Mouse (Mus musculus): ENCODE data around the gene Lingo2. TPM values are rescaled to one million over a fixed set of nuclear protein-coding genes. Genes with fewer than 3 reads are reported as not detected.

The Lingo2 gene
- polyA plus RNA-seq, 1 experiment, result 0.12 TPM

- TF ChIP-seq POLR2A (IDR thresholded peaks at IDR 0.05; ENCODE audit: control insufficient read depth, low read depth, low read length) (no peak), CTCF (IDR thresholded peaks at IDR 0.05; ENCODE audit: control insufficient read depth, insufficient read depth, insufficient replicate concordance, low read depth, low read length) (no peak)
- no peaks in the 10 kb centered on the region for H3K4me1 ChIP-seq (ENCODE audit: control insufficient read depth, insufficient read depth, low read length)
- no peak overlapping the region for H3K4me3 ChIP-seq (ENCODE audit: control insufficient read depth, low read depth, low read length)
- H3K27ac ChIP-seq (ENCODE audit: control insufficient read depth, insufficient read depth, low read depth, low read length), result no peak overlapping the region
- no peaks in the 10 kb centered on the region for H3K36me3 ChIP-seq (ENCODE audit: control insufficient read depth, insufficient read depth, low read length)
- no peaks in the 10 kb centered on the region for H3K27me3 ChIP-seq (ENCODE audit: control insufficient read depth, insufficient read depth, low read length)
Observed at GRCm38 (mm10) chr4:36560997-36561396, 390.6 kb downstream of the Lingo2 start.

DNA sequence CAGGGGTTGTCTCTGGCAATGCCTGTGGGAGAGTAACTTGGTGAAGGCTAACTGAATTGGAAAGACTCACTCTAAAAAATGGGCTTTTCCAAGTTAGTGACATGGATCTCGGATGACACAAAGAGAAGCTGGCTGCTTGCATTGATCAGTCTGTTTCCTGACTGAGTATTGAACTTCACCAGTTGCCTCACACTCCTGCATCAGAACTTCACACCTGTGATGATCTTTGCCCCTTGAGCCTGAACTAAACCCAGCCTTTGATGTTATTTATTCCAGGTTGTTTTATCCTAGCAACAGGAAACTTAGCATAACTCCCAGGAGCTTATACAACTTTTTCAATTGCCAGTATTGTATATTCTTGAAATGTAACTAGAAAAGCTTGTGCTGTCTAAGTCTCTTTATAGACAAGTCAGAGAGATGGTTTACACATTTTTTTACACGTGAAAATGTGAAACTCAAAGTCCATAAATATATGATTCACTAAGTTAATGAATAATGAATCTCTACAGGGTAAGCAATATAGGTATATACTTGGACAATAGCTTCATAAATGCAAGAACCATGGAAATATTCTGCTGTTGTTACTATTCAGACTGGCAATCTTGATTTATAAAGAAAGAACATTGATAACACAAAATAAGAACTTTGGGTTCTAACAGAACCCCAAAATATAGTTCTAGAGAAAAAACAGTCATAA lies 410.7 kb downstream of the Lingo2 start:
- TF ChIP-seq POLR2A (IDR thresholded peaks at IDR 0.05; ENCODE audit: control insufficient read depth, low read depth, low read length) (no peak), CTCF (IDR thresholded peaks at IDR 0.05; ENCODE audit: control insufficient read depth, insufficient read depth, insufficient replicate concordance, low read depth, low read length) (no peak)
- no peak overlapping the region for H3K4me3 ChIP-seq (ENCODE audit: control insufficient read depth, low read depth, low read length)
- no peaks in the 10 kb centered on the region for H3K4me1 ChIP-seq (ENCODE audit: control insufficient read depth, insufficient read depth, low read length)
- no peak overlapping the region for H3K27ac ChIP-seq (ENCODE audit: control insufficient read depth, insufficient read depth, low read depth, low read length)
- no peaks in the 10 kb centered on the region for H3K27me3 ChIP-seq (ENCODE audit: control insufficient read depth, insufficient read depth, low read length)
- H3K36me3 ChIP-seq (ENCODE audit: control insufficient read depth, insufficient read depth, low read length), result no peaks in the 10 kb centered on the region

GRCm38 (mm10) chr4:36533895-36534294 lies 417.7 kb downstream of the Lingo2 start:
- TF ChIP-seq CTCF (IDR thresholded peaks at IDR 0.05; ENCODE audit: control insufficient read depth, insufficient read depth, insufficient replicate concordance, low read depth, low read length), result no peak
- TF ChIP-seq POLR2A (IDR thresholded peaks at IDR 0.05; ENCODE audit: control insufficient read depth, low read depth, low read length), result no peak

GRCm38 (mm10) chr4:36490255-36490654 lies 461.3 kb downstream of the Lingo2 start:
- TF ChIP-seq POLR2A (IDR thresholded peaks at IDR 0.05; ENCODE audit: control insufficient read depth, low read depth, low read length) (no peak), CTCF (IDR thresholded peaks at IDR 0.05; ENCODE audit: control insufficient read depth, insufficient read depth, insufficient replicate concordance, low read depth, low read length) (no peak)
- Histone ChIP-seq H3K27me3 (ENCODE audit: control insufficient read depth, insufficient read depth, low read length) (no peaks in the 10 kb centered on the region), H3K27ac (ENCODE audit: control insufficient read depth, insufficient read depth, low read depth, low read length) (no peak overlapping the region), H3K4me3 (ENCODE audit: control insufficient read depth, low read depth, low read length) (no peak overlapping the region), H3K36me3 (ENCODE audit: control insufficient read depth, insufficient read depth, low read length) (no peaks in the 10 kb centered on the region), H3K4me1 (ENCODE audit: control insufficient read depth, insufficient read depth, low read length) (no peaks in the 10 kb centered on the region)

More at GRCm38 (mm10) chr4:36533895-36534294, 417.7 kb downstream of the Lingo2 start:
- no peak overlapping the region for H3K4me3 ChIP-seq (ENCODE audit: control insufficient read depth, low read depth, low read length)
- no peaks in the 10 kb centered on the region for H3K27me3 ChIP-seq (ENCODE audit: control insufficient read depth, insufficient read depth, low read length)
- H3K36me3 ChIP-seq (ENCODE audit: control insufficient read depth, insufficient read depth, low read length), result no peaks in the 10 kb centered on the region
- no peak overlapping the region for H3K27ac ChIP-seq (ENCODE audit: control insufficient read depth, insufficient read depth, low read depth, low read length)
- no peaks in the 10 kb centered on the region for H3K4me1 ChIP-seq (ENCODE audit: control insufficient read depth, insufficient read depth, low read length)

DNA sequence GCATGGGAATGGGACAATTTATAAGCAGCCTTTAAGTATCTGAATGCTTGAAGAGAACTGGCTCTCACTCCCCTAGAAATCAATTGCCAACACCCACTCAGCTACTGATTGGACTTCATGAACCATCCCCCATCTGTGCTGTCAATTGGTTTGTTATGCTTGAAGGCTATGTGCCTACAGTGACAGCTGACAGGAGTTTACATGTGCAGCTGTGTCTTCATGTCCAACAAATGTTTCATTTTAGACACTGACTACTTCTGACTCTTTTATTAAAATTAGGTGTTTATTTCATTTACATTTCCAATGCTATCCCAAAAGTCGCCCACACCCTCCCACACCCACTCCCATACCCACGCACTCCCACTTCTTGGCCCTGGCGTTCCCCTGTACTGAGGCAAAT lies 516.3 kb downstream of the Lingo2 start:
- Histone ChIP-seq H3K27ac (ENCODE audit: control insufficient read depth, insufficient read depth, low read depth, low read length) (no peak overlapping the region), H3K36me3 (ENCODE audit: control insufficient read depth, insufficient read depth, low read length) (no peaks in the 10 kb centered on the region), H3K27me3 (ENCODE audit: control insufficient read depth, insufficient read depth, low read length) (no peaks in the 10 kb centered on the region), H3K4me1 (ENCODE audit: control insufficient read depth, insufficient read depth, low read length) (no peaks in the 10 kb centered on the region), H3K4me3 (ENCODE audit: control insufficient read depth, low read depth, low read length) (no peak overlapping the region)
- TF ChIP-seq POLR2A (IDR thresholded peaks at IDR 0.05; ENCODE audit: control insufficient read depth, low read depth, low read length) (no peak), CTCF (IDR thresholded peaks at IDR 0.05; ENCODE audit: control insufficient read depth, insufficient read depth, insufficient replicate concordance, low read depth, low read length) (no peak)

DNA sequence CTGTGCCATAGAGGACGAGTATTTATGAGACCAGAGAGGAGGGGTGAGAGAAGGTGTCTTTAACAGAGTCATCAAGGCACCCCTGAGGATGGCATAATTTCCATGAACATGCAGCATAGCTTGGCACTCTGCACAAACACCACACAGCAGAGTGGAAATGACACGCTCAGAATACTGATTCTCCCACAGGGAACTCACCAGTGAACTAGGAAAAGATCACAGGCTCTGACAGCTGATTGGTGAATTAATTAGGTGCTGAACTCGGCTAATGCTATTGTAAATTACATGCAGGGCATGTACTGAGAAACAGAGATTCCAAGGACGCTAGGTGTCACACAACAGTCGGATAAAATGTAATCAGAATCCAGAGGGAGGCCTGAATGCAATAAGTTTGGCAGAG lies 525.4 kb downstream of the Lingo2 start:
- Histone ChIP-seq H3K4me3 (ENCODE audit: control insufficient read depth, low read depth, low read length) (no peak overlapping the region), H3K4me1 (ENCODE audit: control insufficient read depth, insufficient read depth, low read length) (no peaks in the 10 kb centered on the region), H3K27ac (ENCODE audit: control insufficient read depth, insufficient read depth, low read depth, low read length) (no peak overlapping the region), H3K36me3 (ENCODE audit: control insufficient read depth, insufficient read depth, low read length) (no peaks in the 10 kb centered on the region), H3K27me3 (ENCODE audit: control insufficient read depth, insufficient read depth, low read length) (no peaks in the 10 kb centered on the region)
- TF ChIP-seq CTCF (IDR thresholded peaks at IDR 0.05; ENCODE audit: control insufficient read depth, insufficient read depth, insufficient replicate concordance, low read depth, low read length) (no peak), POLR2A (IDR thresholded peaks at IDR 0.05; ENCODE audit: control insufficient read depth, low read depth, low read length) (no peak)

GRCm38 (mm10) chr4:36407350-36407749 lies 544.2 kb downstream of the Lingo2 start:
- no peaks in the 10 kb centered on the region for H3K4me1 ChIP-seq (ENCODE audit: control insufficient read depth, insufficient read depth, low read length)
- H3K4me3 ChIP-seq (ENCODE audit: control insufficient read depth, low read depth, low read length), result no peak overlapping the region
- H3K36me3 ChIP-seq (ENCODE audit: control insufficient read depth, insufficient read depth, low read length), result no peaks in the 10 kb centered on the region
- no peak for TF ChIP-seq POLR2A (IDR thresholded peaks at IDR 0.05; ENCODE audit: control insufficient read depth, low read depth, low read length)
- no peak for TF ChIP-seq CTCF (IDR thresholded peaks at IDR 0.05; ENCODE audit: control insufficient read depth, insufficient read depth, insufficient replicate concordance, low read depth, low read length)
- no peaks in the 10 kb centered on the region for H3K27me3 ChIP-seq (ENCODE audit: control insufficient read depth, insufficient read depth, low read length)
- no peak overlapping the region for H3K27ac ChIP-seq (ENCODE audit: control insufficient read depth, insufficient read depth, low read depth, low read length)
